Mouse (Mus musculus): ENCODE measurements around the gene Cacng1. TPM values are rescaled to one million over a fixed set of nuclear protein-coding genes. Genes with fewer than 3 reads are reported as not detected.
A peak's percentile ranks its signal among the peaks of the same experiment; 100 is the strongest.

The Cacng1 gene
- total and polyA plus RNA-seq, 3 experiments, result not detected

GRCm38 (mm10) chr11:107705476-107706074 is 10.7 kb downstream of the Cacng1 start:
- H3K27me3 ChIP-seq (replicated peaks), result no peaks in the 10 kb centered on the region
- no peak for TF ChIP-seq CHD2 (IDR thresholded peaks at IDR 0.05; ENCODE audit: low read length)
- TF ChIP-seq ZMIZ1 (IDR thresholded peaks at IDR 0.05; ENCODE audit: low read depth, low read length), result no peak
- TF ChIP-seq JUN (IDR thresholded peaks at IDR 0.05; ENCODE audit: insufficient read depth, low read depth, low read length), result no peak
- TF ChIP-seq RCOR1 (conservative IDR thresholded peaks at IDR 0.05; ENCODE audit: low read depth, low read length), result no peak
- no peak for TF ChIP-seq MEF2A (IDR thresholded peaks at IDR 0.05; ENCODE audit: borderline replicate concordance, low read depth, low read length)
- no peak overlapping the region for H3K4me3 ChIP-seq (replicated peaks in 1 of 3; ENCODE audit: low read depth in 2 of 3, low read length in 2 of 3, poor library complexity in 1 of 3)
- DNase-seq (ENCODE audit: extremely low read depth), result no peak
- H3K27ac ChIP-seq (ENCODE audit: insufficient read depth, low read depth), result no peak overlapping the region
- no peak overlapping the region for H3K4me2 ChIP-seq (ENCODE audit: insufficient read depth, low read depth, poor library complexity, severe bottlenecking)
- dilution Hi-C loops (cut with MboI; ENCODE audit: extremely low pct_ligation_motif_present, extremely low pct_unique_long_range_greater_than_20kb, low sequenced_read_pairs) (no loop called here), in situ Hi-C loops (cut with MboI; ENCODE audit: low pct_ligation_motif_present, low pct_unique_long_range_greater_than_20kb, low sequenced_read_pairs) (no loop called here)
- no peaks in the 10 kb centered on the region for H3K9me3 ChIP-seq (replicated peaks; ENCODE audit: low read length)
- H3K36me3 ChIP-seq (replicated peaks in 1 of 2; ENCODE audit: control insufficient read depth in 1 of 2, insufficient read depth in 1 of 2, low read length in 1 of 2), result no peaks in the 10 kb centered on the region
- peaks cover 3 to 6% of the 10 kb centered on the region in 2 experiments; a peak in 1 of 4 replicates for H3K4me1 ChIP-seq (ENCODE audit: control insufficient read depth in 1 of 2, insufficient read depth in 2 of 2)
- H3K9ac ChIP-seq (ENCODE audit: insufficient read depth, low read depth), result no peak overlapping the region
- H3K79me2 ChIP-seq (replicated peaks; ENCODE audit: control insufficient read depth, extremely low read depth, insufficient read depth, poor library complexity, severe bottlenecking), result no peaks in the 10 kb centered on the region

- in situ Hi-C loops (cut with MboI; ENCODE audit: low pct_ligation_motif_present, low pct_unique_long_range_greater_than_20kb, low sequenced_read_pairs), result no loop called here
- no peak for DNase-seq (ENCODE audit: extremely low read depth)
- dilution Hi-C loops (cut with MboI; ENCODE audit: extremely low pct_ligation_motif_present, extremely low pct_unique_long_range_greater_than_20kb, low sequenced_read_pairs), result no loop called here
- Histone ChIP-seq H3K9ac (ENCODE audit: insufficient read depth, low read depth) (no peak overlapping the region), H3K27ac (ENCODE audit: insufficient read depth, low read depth) (no peak overlapping the region), H3K4me1 (ENCODE audit: control insufficient read depth in 1 of 2, insufficient read depth in 2 of 2) (peaks cover 3 to 10% of the 10 kb centered on the region in 2 experiments; a peak in 1 of 4 replicates), H3K36me3 (replicated peaks in 1 of 2; ENCODE audit: control insufficient read depth in 1 of 2, insufficient read depth in 1 of 2, low read length in 1 of 2) (no peaks in the 10 kb centered on the region), H3K9me3 (replicated peaks; ENCODE audit: low read length) (no peaks in the 10 kb centered on the region), H3K79me2 (replicated peaks; ENCODE audit: control insufficient read depth, extremely low read depth, insufficient read depth, poor library complexity, severe bottlenecking) (no peaks in the 10 kb centered on the region), H3K4me2 (ENCODE audit: insufficient read depth, low read depth, poor library complexity, severe bottlenecking) (no peak overlapping the region), H3K4me3 (replicated peaks in 1 of 3; ENCODE audit: low read depth in 2 of 3, low read length in 2 of 3, poor library complexity in 1 of 3) (no peak overlapping the region), H3K27me3 (replicated peaks) (no peaks in the 10 kb centered on the region)
- TF ChIP-seq BHLHE40 (IDR thresholded peaks at IDR 0.05; ENCODE audit: low read depth, low read length) (0 out of 2 replicates have a peak, but pooled peaks have one; percentile 15), PAX5 (IDR thresholded peaks at IDR 0.05; ENCODE audit: low read length) (no peak)
These were observed 11.3 kb downstream of the Cacng1 start for GRCm38 (mm10) chr11:107705060-107705459.

GRCm38 (mm10) chr11:107703272-107704134 is 12.8 kb downstream of the Cacng1 start:
- Histone ChIP-seq H3K4me3 (replicated peaks in 1 of 3; ENCODE audit: low read depth in 2 of 3, low read length in 2 of 3, poor library complexity in 1 of 3) (no peak overlapping the region), H3K79me2 (replicated peaks; ENCODE audit: control insufficient read depth, extremely low read depth, insufficient read depth, poor library complexity, severe bottlenecking) (no peaks in the 10 kb centered on the region), H3K27me3 (replicated peaks) (no peaks in the 10 kb centered on the region), H3K9ac (ENCODE audit: insufficient read depth, low read depth) (no peak overlapping the region), H3K4me2 (ENCODE audit: insufficient read depth, low read depth, poor library complexity, severe bottlenecking) (no peak overlapping the region), H3K27ac (ENCODE audit: insufficient read depth, low read depth) (no peak overlapping the region), H3K4me1 (ENCODE audit: control insufficient read depth in 1 of 2, insufficient read depth in 2 of 2) (peaks cover 3 to 11% of the 10 kb centered on the region in 2 experiments; a peak in 1 of 4 replicates), H3K36me3 (replicated peaks in 1 of 2; ENCODE audit: control insufficient read depth in 1 of 2, insufficient read depth in 1 of 2, low read length in 1 of 2) (no peaks in the 10 kb centered on the region), H3K9me3 (replicated peaks; ENCODE audit: low read length) (no peaks in the 10 kb centered on the region)
- TF ChIP-seq BHLHE40 (IDR thresholded peaks at IDR 0.05; ENCODE audit: low read depth, low read length), result no peak
- no peak for TF ChIP-seq SMC3 (IDR thresholded peaks at IDR 0.05; ENCODE audit: low read depth, low read length)
- TF ChIP-seq IRF4 (IDR thresholded peaks at IDR 0.05; ENCODE audit: low read depth, low read length), result no peak
- TF ChIP-seq ZC3H11A (IDR thresholded peaks at IDR 0.05; ENCODE audit: low read depth, low read length), result no peak
- no peak for TF ChIP-seq RAD21 (IDR thresholded peaks at IDR 0.05; ENCODE audit: low read depth, low read length)
- no peak for TF ChIP-seq NRF1 (IDR thresholded peaks at IDR 0.05; ENCODE audit: low read depth, low read length)
- no peak for TF ChIP-seq MAZ (IDR thresholded peaks at IDR 0.05; ENCODE audit: low read depth, low read length)
- TF ChIP-seq UBTF (IDR thresholded peaks at IDR 0.05; ENCODE audit: low read depth, low read length), result no peak
- TF ChIP-seq TBP (conservative IDR thresholded peaks at IDR 0.05; ENCODE audit: low read depth, low read length), result no peak
- no peak for TF ChIP-seq USF1 (IDR thresholded peaks at IDR 0.05; ENCODE audit: low read depth, low read length)
- no peak for TF ChIP-seq POLR2AphosphoS2 (IDR thresholded peaks at IDR 0.05; ENCODE audit: low read depth, low read length)
- no peak for TF ChIP-seq PAX5 (IDR thresholded peaks at IDR 0.05; ENCODE audit: low read length)
- no peak for DNase-seq (ENCODE audit: extremely low read depth)
- in situ Hi-C loops (cut with MboI; ENCODE audit: low pct_ligation_motif_present, low pct_unique_long_range_greater_than_20kb, low sequenced_read_pairs) (no loop called here), dilution Hi-C loops (cut with MboI; ENCODE audit: extremely low pct_ligation_motif_present, extremely low pct_unique_long_range_greater_than_20kb, low sequenced_read_pairs) (no loop called here)

Data from CH12.LX (cell line).